Mouse (Mus musculus): ENCODE measurements around the gene Elp4. TPM values are rescaled to one million over a fixed set of nuclear protein-coding genes. Genes with fewer than 3 reads are reported as not detected.

Elp4 gene
- polyA plus RNA-seq, 1 experiment from 2014 or later = 47.4 TPM

DNA sequence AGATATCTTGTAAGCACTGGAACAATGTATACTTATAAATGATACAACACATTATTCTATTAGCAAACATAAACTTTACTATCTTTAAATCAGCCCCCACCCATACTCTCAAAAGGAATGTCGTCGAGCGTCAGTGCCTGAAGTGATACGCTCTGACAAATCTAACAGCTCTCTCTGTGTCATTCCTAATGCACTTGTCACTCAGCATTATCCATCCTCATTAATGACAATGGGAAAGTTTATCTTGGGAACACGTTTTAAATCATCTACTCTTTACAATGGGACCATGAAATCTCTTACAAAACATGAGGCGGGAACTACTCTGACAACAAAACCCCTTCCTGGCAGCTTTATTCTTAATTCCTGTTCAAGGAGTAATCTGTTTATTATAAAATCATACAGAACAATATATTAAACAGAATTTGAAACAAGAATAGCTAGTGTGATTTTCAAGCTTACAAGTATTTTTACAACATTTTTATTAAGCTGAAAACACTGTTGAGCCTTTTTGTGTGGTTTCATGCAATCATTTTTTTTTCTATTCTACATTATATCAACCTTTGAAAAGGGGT, 125.0 kb downstream of the Elp4 start:
- 16% methylated on average over 6 of the region's 6 CpGs for WGBS
- no peaks in the 10 kb centered on the region for H3K27me3 ChIP-seq (replicated peaks)
- H3K27ac ChIP-seq = no peak overlapping the region
- H3K4me2 ChIP-seq (replicated peaks) = no peak overlapping the region
- H3K9ac ChIP-seq = no peak overlapping the region
- ATAC-seq (ENCODE audit: low FRiP score, low read depth) = peak; percentile 61
- no peaks in the 10 kb centered on the region for H3K4me1 ChIP-seq
- H3K36me3 ChIP-seq = no peaks in the 10 kb centered on the region
- no peak overlapping the region for H3K4me3 ChIP-seq
- no peaks in the 10 kb centered on the region for H3K9me3 ChIP-seq

DNA sequence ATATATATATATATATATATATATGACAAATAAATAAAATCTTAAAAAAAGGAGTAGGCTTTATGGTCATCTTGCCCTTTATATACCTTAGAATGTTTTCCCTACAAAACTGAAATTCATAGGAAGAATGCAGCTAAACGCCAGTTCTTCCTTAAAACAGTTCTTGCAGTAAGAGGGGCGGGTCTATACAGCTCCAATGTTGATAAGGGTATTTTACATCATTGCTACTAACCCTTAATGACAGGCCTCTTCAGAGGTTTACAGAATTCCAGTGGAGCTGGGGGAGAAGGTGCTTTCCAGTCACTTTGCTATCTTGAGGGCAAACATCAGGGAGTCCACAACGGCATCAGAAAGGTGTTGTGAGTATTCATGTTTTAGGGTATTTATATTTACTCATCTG, 133.1 kb downstream of the Elp4 start:
- Histone ChIP-seq H3K36me3 (no peaks in the 10 kb centered on the region), H3K27ac (no peak overlapping the region), H3K4me2 (replicated peaks) (no peak overlapping the region), H3K9ac (no peak overlapping the region), H3K9me3 (no peaks in the 10 kb centered on the region), H3K4me3 (no peak overlapping the region), H3K27me3 (replicated peaks) (no peaks in the 10 kb centered on the region), H3K4me1 (no peaks in the 10 kb centered on the region)
- 91% methylated on average over 3 of the region's 3 CpGs for WGBS
- ATAC-seq (ENCODE audit: low FRiP score, low read depth) = no peak

DNA sequence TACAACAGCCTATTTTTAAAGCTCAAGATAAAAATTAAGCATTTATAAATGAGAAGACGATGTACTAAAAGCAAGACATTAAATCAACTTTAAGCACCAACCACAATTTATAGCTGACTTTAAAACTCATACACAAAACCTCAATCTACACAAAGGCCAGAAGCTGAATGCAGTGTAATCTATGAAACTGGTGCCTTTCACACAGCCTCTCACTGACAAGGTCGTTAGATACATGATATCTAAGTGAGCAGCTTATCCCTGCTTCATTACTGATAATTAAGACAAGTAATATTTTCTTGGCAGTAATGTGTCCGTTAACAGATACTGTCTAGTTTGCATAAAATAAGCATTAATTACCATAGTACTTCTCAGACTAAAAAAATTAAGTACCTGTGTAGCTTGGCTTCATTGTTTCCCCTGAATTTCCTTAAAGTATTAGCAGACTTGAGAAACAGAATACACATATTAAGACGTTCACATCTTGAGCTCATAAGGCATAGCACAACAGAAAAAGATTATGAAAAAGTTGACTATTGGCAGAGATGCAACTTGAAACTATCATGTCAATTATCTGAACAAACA, 134.5 kb downstream of the Elp4 start:
- Histone ChIP-seq H3K36me3 (no peaks in the 10 kb centered on the region), H3K4me3 (no peak overlapping the region), H3K4me2 (replicated peaks) (no peak overlapping the region), H3K4me1 (no peaks in the 10 kb centered on the region), H3K27me3 (replicated peaks) (no peaks in the 10 kb centered on the region), H3K9me3 (no peaks in the 10 kb centered on the region), H3K27ac (no peak overlapping the region), H3K9ac (no peak overlapping the region)
- no peak for ATAC-seq (ENCODE audit: low FRiP score, low read depth)
- 80% methylated on average over 4 of the region's 4 CpGs for WGBS

DNA sequence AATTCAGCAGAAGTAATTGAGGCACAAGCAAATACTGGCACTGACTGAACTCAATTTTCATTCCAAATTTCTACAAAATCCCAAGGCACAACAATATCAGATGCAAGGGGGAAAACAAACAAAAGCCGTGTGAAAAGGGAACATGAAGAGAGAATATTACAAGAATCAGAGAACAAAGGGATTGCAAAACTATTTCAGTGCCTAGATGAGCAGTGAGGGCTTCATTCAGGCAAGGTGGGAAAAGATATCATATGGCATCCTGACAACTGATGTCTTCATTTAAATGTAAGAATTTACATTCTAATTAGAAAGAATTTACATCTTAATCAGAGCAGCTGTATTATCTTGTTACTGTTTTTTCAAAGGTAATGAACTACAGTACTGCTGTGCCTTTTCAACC, 150.9 kb downstream of the Elp4 start:
- no peak overlapping the region for H3K9ac ChIP-seq
- WGBS = 71% methylated on average over 1 of the region's 1 CpGs
- no peak overlapping the region for H3K4me2 ChIP-seq (replicated peaks)
- no peaks in the 10 kb centered on the region for H3K36me3 ChIP-seq
- no peaks in the 10 kb centered on the region for H3K9me3 ChIP-seq
- H3K27ac ChIP-seq = no peak overlapping the region
- no peak overlapping the region for H3K4me3 ChIP-seq
- ATAC-seq (ENCODE audit: low FRiP score, low read depth) = no peak
- no peaks in the 10 kb centered on the region for H3K27me3 ChIP-seq (replicated peaks)
- H3K4me1 ChIP-seq = no peaks in the 10 kb centered on the region

DNA sequence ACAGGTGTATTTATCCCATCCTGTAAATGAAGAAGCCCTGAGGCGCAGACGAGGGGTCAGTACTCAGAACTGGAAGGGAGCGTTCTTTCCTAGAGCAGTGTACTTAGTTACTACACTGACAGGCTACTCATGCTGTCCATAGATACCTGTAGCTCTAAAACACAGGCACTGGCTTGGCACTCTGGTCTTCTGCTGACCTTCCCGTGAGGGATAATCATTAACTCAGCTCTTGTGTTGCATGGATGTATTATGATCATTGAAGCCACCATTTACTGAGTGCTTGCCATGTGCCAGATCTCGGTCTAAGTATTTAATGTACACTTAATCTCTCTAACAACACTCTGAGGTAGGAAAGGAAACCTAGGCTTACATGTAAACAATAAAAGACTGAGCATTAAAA, 155.3 kb downstream of the Elp4 start:
- Histone ChIP-seq H3K4me3 (no peak overlapping the region), H3K27ac (no peak overlapping the region), H3K36me3 (no peaks in the 10 kb centered on the region), H3K9me3 (0 out of 2 replicates have a peak, but pooled peaks cover 4% of the 10 kb centered on the region), H3K4me2 (replicated peaks) (no peak overlapping the region), H3K27me3 (replicated peaks) (no peaks in the 10 kb centered on the region), H3K4me1 (no peaks in the 10 kb centered on the region), H3K9ac (no peak overlapping the region)
- WGBS = 91% methylated on average over 5 of the region's 5 CpGs
- ATAC-seq (ENCODE audit: low FRiP score, low read depth) = no peak

DNA sequence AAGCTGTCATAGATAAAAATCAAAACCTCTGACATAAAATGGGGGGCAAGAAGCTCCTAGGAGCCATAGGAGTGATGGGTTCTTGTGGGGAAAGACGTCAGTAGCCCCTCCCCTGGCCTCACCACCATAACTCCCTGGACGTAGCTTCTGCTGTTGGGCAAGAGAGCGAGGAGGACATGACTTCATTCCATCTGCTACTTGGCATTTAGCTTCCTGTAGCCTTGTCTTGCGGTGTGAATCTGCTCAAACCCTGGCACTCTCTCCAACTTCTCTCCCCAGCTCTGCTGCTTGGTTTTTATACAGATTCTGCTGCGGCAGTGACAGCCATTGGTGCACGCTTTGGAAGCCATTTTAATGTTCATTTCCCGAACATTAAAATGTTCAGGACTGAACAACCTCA, 157.5 kb downstream of the Elp4 start:
- no peak for ATAC-seq (ENCODE audit: low FRiP score, low read depth)
- H3K4me3 ChIP-seq = no peak overlapping the region
- no peaks in the 10 kb centered on the region for H3K36me3 ChIP-seq
- H3K4me2 ChIP-seq (replicated peaks) = no peak overlapping the region
- WGBS = 77% methylated on average over 7 of the region's 7 CpGs
- H3K27me3 ChIP-seq (replicated peaks) = no peaks in the 10 kb centered on the region
- H3K9ac ChIP-seq = no peak overlapping the region
- 0 out of 2 replicates have a peak, but pooled peaks cover 6% of the 10 kb centered on the region for H3K9me3 ChIP-seq
- H3K4me1 ChIP-seq = no peaks in the 10 kb centered on the region
- H3K27ac ChIP-seq = no peak overlapping the region

DNA sequence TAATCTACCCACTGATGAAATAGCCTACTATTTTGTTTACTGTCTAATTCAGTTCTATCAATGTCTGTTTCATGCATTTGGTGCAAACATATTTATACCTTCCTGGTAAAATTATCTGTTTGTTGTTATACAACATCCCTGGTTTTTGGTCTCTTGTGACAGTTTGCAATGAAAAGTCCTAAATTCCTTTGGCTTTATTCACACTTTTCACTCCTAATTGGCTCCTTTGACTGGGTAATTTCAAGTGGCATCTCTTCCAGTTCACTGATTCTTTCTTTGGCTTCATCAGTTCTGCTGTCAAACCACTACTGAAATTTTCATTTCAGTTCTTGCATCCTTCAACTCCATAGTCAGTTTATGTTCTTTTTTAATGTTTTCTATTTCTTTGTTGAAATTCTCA, 168.2 kb downstream of the Elp4 start:
- Histone ChIP-seq H3K4me3 (no peak overlapping the region), H3K4me1 (no peaks in the 10 kb centered on the region), H3K9ac (no peak overlapping the region), H3K27ac (no peak overlapping the region), H3K36me3 (no peaks in the 10 kb centered on the region), H3K4me2 (replicated peaks) (no peak overlapping the region), H3K9me3 (no peaks in the 10 kb centered on the region), H3K27me3 (replicated peaks) (no peaks in the 10 kb centered on the region)
- ATAC-seq (ENCODE audit: low FRiP score, low read depth) = no peak

DNA sequence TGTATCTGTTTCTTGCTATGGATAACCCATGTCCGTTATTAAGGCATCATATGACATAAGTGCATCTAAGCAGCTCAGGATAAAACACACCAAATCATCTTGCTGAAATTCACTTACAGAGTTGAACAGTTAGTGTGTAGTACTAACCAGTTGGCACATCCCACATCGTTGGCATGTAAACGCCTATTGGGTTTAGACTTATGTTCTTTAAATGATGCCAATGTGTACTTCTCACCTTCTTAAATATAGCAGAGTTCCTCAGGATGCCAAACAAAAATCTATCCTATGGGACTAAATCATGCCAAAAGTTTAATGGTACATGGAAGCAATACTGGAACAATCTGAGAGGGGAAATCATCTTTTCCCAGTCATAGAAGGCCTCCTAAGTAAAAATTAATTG, 173.7 kb downstream of the Elp4 start:
- H3K27me3 ChIP-seq (replicated peaks) = no peaks in the 10 kb centered on the region
- no peak for ATAC-seq (ENCODE audit: low FRiP score, low read depth)
- H3K4me2 ChIP-seq (replicated peaks) = no peak overlapping the region
- H3K4me1 ChIP-seq = no peaks in the 10 kb centered on the region
- H3K36me3 ChIP-seq = no peaks in the 10 kb centered on the region
- H3K4me3 ChIP-seq = no peak overlapping the region
- H3K9ac ChIP-seq = no peak overlapping the region
- H3K9me3 ChIP-seq = no peaks in the 10 kb centered on the region
- H3K27ac ChIP-seq = no peak overlapping the region
- WGBS = 93% methylated on average over 3 of the region's 3 CpGs

DNA sequence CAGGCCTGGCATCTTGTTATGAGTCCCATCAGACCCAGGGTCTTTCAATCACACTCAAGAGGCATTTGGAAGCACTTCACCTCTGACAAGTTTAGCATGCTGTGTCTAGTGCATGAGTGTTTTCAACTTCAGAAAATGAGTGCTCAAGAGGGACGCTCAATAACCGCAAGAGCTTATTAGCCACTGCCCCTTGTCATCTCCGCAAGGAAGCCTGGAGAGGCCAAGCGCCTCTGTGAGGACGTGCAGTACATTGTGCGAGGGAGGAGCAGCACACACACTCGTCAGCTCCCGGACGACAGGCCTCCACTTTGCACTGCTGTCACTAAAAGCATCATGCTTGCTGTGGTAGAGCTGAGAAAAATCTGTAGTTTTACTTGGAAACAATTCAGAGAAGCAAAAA, 177.7 kb downstream of the Elp4 start:
- H3K4me1 ChIP-seq = no peaks in the 10 kb centered on the region
- H3K27ac ChIP-seq = no peak overlapping the region
- H3K9me3 ChIP-seq = no peaks in the 10 kb centered on the region
- no peak overlapping the region for H3K4me2 ChIP-seq (replicated peaks)
- WGBS = 76% methylated on average over 9 of the region's 9 CpGs
- no peak for ATAC-seq (ENCODE audit: low FRiP score, low read depth)
- no peaks in the 10 kb centered on the region for H3K36me3 ChIP-seq
- H3K9ac ChIP-seq = no peak overlapping the region
- H3K27me3 ChIP-seq (replicated peaks) = no peaks in the 10 kb centered on the region; the same call in 1 of the 2 replicates
- no peak overlapping the region for H3K4me3 ChIP-seq

DNA sequence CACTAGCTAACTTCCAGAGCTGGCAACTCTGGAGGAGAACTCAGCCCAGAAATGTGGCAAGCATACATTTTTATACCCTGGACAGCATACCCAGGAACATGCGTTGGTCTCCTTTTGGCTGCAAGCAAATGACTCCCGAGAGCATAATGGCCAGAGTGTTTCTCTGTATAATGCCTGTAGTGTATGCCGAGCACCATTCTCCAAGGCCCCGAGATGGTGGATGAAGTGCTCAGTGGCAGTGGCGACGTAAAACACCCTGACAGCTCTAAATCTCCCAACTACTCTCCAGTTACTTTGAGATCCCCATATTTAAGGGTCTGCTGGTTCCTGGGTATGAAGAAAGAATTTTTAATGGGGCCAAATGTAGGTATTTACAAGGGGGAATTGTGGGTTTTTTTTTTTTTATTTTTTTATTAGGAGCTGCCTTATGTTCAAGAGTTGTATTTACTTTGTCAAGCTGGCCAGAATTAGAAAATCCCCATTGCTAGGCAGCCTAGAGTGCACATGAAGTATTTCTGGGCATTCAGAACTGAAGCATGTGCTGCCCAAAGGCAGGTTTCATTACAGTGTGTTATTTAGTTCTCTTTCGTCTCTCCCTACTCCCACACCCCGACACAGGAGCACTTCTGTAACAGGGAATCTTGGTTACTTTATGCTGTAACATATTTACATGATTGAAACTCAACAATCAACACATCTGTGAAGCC, 188.8 kb downstream of the Elp4 start:
- WGBS = 39% methylated on average over 8 of the region's 8 CpGs
- no peak overlapping the region for H3K27ac ChIP-seq
- no peaks in the 10 kb centered on the region for H3K9me3 ChIP-seq
- H3K4me2 ChIP-seq (replicated peaks) = no peak overlapping the region
- H3K27me3 ChIP-seq (replicated peaks) = no peaks in the 10 kb centered on the region
- no peak overlapping the region for H3K9ac ChIP-seq
- peaks cover 23% of the 10 kb centered on the region; the same call in 1 of the 2 replicates for H3K4me1 ChIP-seq
- ATAC-seq (ENCODE audit: low FRiP score, low read depth) = 0 out of 2 replicates have a peak, but pooled peaks have one; percentile 19
- H3K36me3 ChIP-seq = no peaks in the 10 kb centered on the region
- H3K4me3 ChIP-seq = no peak overlapping the region

DNA sequence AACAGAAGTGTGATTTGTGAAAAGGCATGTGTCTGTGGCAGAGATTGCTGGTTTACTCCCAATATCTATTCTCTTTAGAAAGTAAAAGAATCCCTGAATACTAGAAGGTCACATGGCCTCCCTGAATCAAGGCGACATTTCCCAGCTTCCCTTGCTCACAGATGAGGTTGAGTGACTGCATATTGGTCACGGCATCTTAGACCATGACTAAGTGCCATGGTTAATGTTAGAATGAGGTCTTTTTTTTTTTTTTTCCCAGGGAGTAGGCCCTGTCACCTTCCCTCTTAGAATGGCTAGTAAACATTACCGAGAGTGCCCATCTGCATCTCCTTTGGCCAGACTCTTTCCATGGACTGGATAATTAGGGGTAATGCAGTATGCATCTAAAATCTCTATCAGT, 193.9 kb downstream of the Elp4 start:
- Histone ChIP-seq H3K27ac (no peak overlapping the region), H3K9me3 (no peaks in the 10 kb centered on the region), H3K36me3 (no peaks in the 10 kb centered on the region), H3K4me1 (peaks cover 5% of the 10 kb centered on the region; the same call in 1 of the 2 replicates), H3K9ac (no peak overlapping the region), H3K27me3 (replicated peaks) (no peaks in the 10 kb centered on the region), H3K4me3 (no peak overlapping the region), H3K4me2 (replicated peaks) (no peak overlapping the region)
- WGBS = 35% methylated on average over 3 of the region's 3 CpGs
- peak; percentile 49; the same call in 1 of the 2 replicates for ATAC-seq (ENCODE audit: low FRiP score, low read depth)

DNA sequence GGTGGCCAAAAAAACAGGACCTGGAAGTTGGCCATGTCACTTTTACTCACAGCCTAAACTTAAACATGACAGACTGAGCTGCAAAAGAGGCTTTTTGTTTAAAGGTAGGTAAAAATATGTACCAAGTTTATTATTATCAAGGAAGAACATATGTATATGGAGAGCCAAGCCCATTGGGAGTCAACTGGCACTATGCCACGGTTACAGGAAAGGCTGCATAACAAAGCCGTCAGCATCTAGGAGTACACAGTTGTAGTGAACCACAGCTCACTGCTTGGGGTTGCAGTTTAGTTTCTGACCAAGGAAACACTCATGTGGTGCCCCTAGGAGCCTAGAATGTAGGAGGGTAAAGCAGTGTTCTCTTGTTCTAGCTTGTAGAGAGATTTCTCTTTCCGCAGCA, 195.2 kb downstream of the Elp4 start:
- no peaks in the 10 kb centered on the region for H3K9me3 ChIP-seq
- no peaks in the 10 kb centered on the region for H3K36me3 ChIP-seq
- no peak for ATAC-seq (ENCODE audit: low FRiP score, low read depth)
- no peaks in the 10 kb centered on the region for H3K4me1 ChIP-seq
- H3K4me3 ChIP-seq = no peak overlapping the region
- 82% methylated on average over 3 of the region's 3 CpGs for WGBS
- no peaks in the 10 kb centered on the region for H3K27me3 ChIP-seq (replicated peaks)
- H3K4me2 ChIP-seq (replicated peaks) = no peak overlapping the region
- no peak overlapping the region for H3K27ac ChIP-seq
- H3K9ac ChIP-seq = no peak overlapping the region

DNA sequence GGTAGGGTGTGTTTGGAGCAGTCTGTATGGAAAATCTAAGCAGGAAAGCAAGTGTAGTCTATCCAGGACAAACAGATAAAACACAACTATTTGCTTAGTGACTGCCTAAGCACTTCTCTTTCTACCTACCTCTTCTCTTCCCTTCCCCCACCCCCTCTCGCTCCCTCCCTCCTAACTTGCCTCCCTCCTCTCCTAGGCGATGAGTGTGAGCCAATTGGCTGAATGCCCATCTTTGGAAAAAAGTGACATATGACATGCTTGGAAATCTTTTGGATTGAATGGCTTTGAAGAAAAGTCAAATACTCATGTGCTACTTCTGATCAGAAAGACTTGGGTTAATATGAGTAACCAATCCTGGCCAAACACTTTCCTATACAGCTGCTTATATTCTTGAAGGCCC, 199.0 kb downstream of the Elp4 start:
- no peaks in the 10 kb centered on the region for H3K4me1 ChIP-seq
- H3K4me2 ChIP-seq (replicated peaks) = no peak overlapping the region
- WGBS = 69% methylated on average over 2 of the region's 2 CpGs

More for the DNA sequence above, 199.0 kb downstream of the Elp4 start:
- Histone ChIP-seq H3K36me3 (no peaks in the 10 kb centered on the region), H3K9me3 (no peaks in the 10 kb centered on the region), H3K27ac (no peak overlapping the region), H3K27me3 (replicated peaks) (no peaks in the 10 kb centered on the region), H3K4me3 (no peak overlapping the region), H3K9ac (no peak overlapping the region)
- ATAC-seq (ENCODE audit: low FRiP score, low read depth) = no peak
